In the genomic region with DNA sequence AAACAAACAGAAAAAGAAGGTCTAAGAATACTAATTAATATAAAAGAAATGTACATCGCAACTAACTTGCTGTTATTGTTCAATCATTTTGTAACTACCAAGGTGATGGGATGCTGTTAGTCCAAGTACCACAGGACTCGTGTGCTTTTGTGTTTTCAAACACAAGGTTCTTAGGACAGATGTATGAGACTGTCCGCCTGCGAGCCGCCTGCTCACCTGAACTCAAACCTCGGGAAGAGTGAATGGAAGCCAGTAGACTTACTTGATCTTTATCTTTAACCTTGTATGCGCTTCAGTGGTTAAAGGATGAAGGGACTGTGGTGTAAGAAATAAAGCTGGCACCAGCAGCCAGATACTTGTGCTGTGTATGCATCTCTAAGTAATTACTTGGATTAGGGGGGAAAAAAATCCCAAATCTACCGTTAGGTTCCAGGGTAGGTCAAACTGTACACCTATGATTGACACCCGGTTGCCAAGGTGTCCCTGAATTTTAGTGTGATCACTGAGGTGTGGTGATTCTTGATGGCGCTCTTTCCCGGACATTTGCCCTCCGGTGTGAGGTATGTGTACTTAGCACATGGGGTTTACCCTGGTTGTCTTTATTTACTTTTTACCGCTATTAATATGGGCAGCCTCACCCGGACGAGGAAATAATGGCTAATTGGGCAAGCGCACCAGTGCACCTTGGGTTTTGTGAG, we compare ENCODE assay signal across 24 mouse cellular contexts.
"Had no signal": no experiment of that assay in that cellular context is flagged by ENCODE, and none has a peak within 500 bp of the region (broad histone marks: within the 10 kb centered on the region; RNA-seq: fewer than 3 reads in every experiment).

No protein-coding gene starts in this region.

- H3K9me3 ChIP-seq: kidney, embryonic 15.5 days; limb, embryonic 12.5 days; limb, embryonic 15.5 days; midbrain, embryonic 12.5 days; midbrain, embryonic 15.5 days; neural tube, embryonic 12.5 days; neural tube, embryonic 15.5 days had no signal

- H3K4me3 ChIP-seq: kidney, embryonic 15.5 days; left cerebral cortex, adult 2 months; limb, embryonic 12.5 days; limb, embryonic 15.5 days; midbrain, embryonic 12.5 days; midbrain, embryonic 15.5 days; neural tube, embryonic 12.5 days; neural tube, embryonic 15.5 days had no signal

- DNase-seq: kidney, adult 11 months; kidney, adult 8-10 months; kidney, postnatal 10 days; kidney, postnatal 36 days; layer of hippocampus, postnatal 36 days; left cerebral cortex, postnatal 4 days; liver, postnatal 0 days; lung, embryonic 14.5 days; lung, postnatal 10 days; lung, postnatal 4 days; right cerebral cortex, adult 18-20 months; right cerebral cortex, postnatal 14 days; spleen, adult 18-20 months; thymus, adult 18-20 months; thymus, postnatal 36 days had no signal

- ATAC-seq: liver, postnatal 0 days; midbrain, embryonic 15.5 days had no signal

- H3K9ac ChIP-seq: kidney, embryonic 15.5 days; limb, embryonic 12.5 days; limb, embryonic 15.5 days; liver, embryonic 14.5 days; liver, postnatal 0 days; lung, embryonic 14.5 days; midbrain, embryonic 12.5 days; midbrain, embryonic 15.5 days; neural tube, embryonic 12.5 days; neural tube, embryonic 15.5 days had no signal

- H3K4me2 ChIP-seq: kidney, embryonic 15.5 days; limb, embryonic 12.5 days; limb, embryonic 15.5 days; lung, embryonic 14.5 days; midbrain, embryonic 12.5 days; midbrain, embryonic 15.5 days; neural tube, embryonic 12.5 days; neural tube, embryonic 15.5 days had no signal

- H3K27ac ChIP-seq: kidney, embryonic 15.5 days; left cerebral cortex, adult 2 months; limb, embryonic 12.5 days; limb, embryonic 15.5 days; liver, embryonic 14.5 days; midbrain, embryonic 12.5 days; midbrain, embryonic 15.5 days; neural tube, embryonic 12.5 days; neural tube, embryonic 15.5 days had no signal

- H3K36me3 ChIP-seq: kidney, embryonic 15.5 days; limb, embryonic 15.5 days; midbrain, embryonic 12.5 days; midbrain, embryonic 15.5 days; neural tube, embryonic 12.5 days; neural tube, embryonic 15.5 days had no signal
